Mouse (Mus musculus) cerebellum, postnatal 10 days (tissue): ENCODE measurements around the gene Hipk1.

Source experiments
- DNase-seq, 2 experiments: peaks; one replicate each; pipeline ENCODE4 v3.0.0; 2021; ENCODE audit warnings: mixed read lengths in 2 of 2

Gene Hipk1

GRCm38 (mm10) chr3:103745001-103745770, 46.2 kb downstream of the Hipk1 start:
- DNase-seq = no peak

DNA sequence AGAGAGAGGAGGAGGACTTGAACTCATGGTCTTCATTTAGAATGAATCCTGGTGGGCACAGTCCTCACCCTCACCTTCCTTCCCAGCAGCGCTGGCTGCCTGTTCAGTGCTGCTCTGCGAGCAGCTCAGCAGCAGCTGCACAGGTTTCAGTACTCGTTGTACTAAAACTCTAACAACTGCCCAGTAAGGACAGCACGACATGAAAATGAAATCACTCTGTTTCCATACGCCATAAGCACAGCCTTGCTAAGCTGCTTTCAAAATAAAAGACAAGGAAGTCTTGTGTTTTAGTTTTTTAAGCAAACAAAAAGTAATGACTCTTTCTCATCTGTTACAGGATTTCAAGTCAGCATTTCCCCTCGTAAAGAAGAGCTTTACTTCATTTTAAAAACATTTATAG, 48.2 kb downstream of the Hipk1 start:
- DNase-seq = no peak

- no peak for DNase-seq
Measured at GRCm38 (mm10) chr3:103740342-103740741, 51.0 kb downstream of the Hipk1 start.

GRCm38 (mm10) chr3:103739329-103739728, 52.0 kb downstream of the Hipk1 start, which contains the start of gene Gm10964:
Gene Gm10964, plus strand, starts transcription at chr3:103739366.
- DNase-seq = no peak

DNA sequence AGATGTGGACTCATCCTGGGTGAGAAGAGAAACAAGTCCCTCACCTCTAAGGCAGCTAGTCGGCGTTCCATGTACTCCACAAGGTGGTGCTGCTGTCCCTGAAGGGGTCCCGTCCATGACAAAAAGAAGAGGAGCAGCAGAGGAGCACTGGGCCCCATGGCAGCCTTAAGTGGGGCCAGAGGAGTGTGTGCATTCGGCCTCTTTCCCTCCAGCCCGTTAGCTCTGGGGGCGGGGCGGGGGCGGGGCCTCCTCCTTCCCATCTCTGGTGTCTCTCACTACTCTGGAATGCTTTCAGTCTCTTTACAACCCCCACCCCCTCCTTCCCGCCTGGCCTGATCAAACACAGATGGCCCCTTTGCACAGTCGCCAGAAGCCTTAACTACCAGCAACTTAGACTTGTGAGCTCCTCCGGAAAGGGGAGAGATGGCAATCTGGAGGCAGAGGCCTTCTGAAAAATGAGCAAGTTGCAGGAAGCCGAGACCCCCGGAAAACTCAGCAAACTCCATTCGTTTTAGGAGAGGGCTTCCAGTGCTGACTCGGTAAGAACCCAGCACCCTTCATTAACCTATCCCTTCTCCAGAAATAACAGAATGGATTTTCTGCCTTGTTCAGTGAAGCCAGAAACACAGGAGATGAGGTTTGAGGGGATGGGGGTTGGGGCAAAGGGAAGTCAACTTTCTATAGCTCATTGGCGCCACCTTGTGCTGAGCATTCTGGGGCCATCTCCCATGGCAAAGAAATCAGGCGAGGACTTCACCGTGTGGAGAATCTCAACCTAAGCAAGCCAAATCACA, 53.4 kb downstream of the Hipk1 start, which contains the start of gene Olfml3:
Gene Olfml3, minus strand, starts transcription at position 224 of the 794 bp plus-strand sequence.
- peak; percentile 97 to 99 for DNase-seq

- peak; percentile 76 to 79 for DNase-seq
Measured at GRCm38 (mm10) chr3:103737061-103737754, 54.2 kb downstream of the Hipk1 start.

GRCm38 (mm10) chr3:103735776-103736600, 55.4 kb downstream of the Hipk1 start:
- peak in 1 of 2 experiments; percentile 30 for DNase-seq

- DNase-seq = peak in 1 of 2 experiments; percentile 28
Measured at GRCm38 (mm10) chr3:103734696-103735519, 56.5 kb downstream of the Hipk1 start.

DNA sequence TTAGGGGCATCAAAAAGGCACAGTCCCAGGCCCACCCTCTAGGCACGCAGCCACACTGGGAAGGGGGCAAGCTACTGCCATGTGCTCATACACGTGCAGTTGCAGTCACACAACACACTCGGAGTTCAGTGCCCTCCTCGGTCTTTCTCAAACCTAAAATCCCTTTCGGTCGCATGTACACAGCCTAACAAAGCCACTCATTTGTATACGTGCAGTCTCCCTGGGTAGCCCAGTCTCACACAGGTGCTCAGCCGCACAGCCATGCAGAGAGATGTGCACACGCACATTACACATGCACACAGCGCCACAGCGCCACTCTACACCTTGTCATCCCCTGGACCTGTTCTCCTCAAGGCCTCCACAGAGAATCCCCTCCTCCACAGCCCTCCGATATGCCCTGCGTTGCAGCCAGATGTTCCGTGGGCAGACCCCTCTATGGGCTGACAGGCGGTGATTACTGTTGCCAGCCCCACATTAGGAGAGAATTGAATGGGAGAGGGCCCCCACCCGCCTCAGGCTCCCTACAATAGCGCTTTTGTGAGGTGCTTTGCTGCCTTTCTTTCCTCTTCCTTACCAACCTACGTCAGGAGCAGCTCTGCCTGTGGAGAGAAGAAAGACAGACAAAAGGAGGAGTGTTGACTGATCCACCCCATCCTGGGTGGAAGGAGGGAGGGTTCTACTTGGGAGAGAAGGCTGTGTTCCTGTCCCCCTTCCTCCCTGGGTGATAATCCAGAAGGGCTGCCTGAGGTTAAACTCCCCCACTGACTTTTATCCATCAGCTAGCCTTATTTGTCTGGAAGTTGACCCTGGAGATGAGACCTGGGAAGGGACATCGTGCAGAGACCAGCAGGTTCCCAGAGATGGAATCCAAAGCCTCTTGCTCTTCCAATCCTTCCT, 57.3 kb downstream of the Hipk1 start:
- peak; percentile 40 to 46 for DNase-seq

DNA sequence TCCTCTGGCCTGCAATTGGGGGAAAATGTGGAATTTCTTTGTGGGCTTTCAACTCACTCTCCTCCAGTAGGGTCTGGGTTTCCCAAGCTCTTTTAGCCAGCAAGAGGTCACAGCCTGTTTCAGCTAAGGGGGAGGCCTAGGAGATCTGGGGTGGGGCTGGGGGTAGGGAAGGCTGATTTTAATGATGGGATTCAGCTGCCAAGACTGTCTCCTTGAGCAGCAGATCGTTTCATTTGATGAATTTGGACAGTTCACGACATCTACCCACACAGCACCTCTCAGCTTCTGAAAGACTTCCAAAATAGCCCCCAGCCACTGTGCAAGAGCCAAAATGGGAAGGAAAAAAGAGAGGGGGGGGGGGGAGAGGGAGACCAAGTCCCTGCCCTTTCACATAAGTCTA, 58.2 kb downstream of the Hipk1 start:
- DNase-seq = no peak

GRCm38 (mm10) chr3:103732116-103732515, 59.2 kb downstream of the Hipk1 start:
- DNase-seq = no peak

DNA sequence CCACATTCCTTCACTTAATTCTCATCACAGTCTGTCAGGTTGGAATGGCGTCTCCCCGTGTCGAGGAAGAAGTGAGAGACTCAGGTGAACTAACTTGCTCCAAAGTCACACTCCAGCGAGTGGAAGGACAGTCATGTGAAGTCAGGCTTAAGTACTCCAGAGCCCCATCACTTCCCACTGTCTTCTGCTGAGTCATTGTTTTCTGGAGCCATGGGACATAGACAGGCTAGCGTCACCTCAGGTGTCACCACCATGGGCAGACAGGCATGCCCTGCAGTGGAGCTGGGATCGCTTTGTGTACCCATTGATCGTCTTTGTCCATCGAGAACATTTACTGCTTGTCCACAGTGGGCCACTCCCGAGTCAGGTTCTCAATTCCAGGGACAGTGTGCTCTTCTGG, 61.5 kb downstream of the Hipk1 start:
- no peak for DNase-seq

DNA sequence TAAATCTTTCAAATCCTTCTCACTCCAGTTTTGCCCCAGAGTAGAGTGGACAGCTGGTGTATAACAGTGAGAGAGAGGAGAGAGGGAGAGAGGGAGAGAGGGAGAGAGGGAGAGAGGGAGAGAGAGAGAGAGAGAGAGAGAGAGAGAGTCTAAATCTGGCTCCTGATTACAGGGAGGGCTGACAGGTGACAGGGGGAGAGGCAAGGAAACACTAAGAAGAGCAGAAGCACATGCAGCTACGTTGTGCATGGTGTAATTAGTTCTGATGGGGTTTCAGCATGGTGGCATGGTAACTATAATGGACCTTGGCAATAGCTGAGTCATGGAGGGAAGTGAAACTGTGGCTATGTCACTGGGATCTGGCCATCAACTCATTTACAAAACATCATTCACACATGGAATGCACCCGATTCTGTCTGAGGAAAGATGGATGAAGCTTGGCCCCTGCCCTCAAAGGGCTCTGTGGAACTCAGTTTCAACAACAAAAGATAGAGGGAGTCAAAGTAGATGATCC, 63.5 kb downstream of the Hipk1 start:
- DNase-seq = no peak

GRCm38 (mm10) chr3:103726642-103727041, 64.7 kb downstream of the Hipk1 start:
- no peak for DNase-seq

DNA sequence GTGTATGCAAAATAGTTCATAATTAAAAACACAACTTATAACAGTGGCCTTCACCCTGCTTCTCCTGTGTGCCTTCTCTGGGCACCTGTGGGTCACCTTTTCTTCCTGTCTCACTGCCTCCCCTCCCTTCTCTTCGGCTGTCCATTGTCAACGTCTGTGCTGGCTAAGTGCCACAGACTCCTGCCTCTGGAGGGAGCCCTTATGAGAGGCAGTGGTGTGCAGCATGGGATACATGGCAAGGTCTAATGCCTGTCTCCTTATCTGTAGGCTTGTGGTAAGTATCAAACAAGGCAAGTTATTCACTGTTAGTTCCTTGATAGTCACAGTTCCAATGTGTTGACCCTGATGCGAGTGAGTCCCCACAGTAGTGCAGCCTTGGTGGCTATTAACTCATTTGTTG, 67.2 kb downstream of the Hipk1 start:
- no peak for DNase-seq

GRCm38 (mm10) chr3:103718728-103719127, 72.6 kb downstream of the Hipk1 start:
- no peak for DNase-seq

DNA sequence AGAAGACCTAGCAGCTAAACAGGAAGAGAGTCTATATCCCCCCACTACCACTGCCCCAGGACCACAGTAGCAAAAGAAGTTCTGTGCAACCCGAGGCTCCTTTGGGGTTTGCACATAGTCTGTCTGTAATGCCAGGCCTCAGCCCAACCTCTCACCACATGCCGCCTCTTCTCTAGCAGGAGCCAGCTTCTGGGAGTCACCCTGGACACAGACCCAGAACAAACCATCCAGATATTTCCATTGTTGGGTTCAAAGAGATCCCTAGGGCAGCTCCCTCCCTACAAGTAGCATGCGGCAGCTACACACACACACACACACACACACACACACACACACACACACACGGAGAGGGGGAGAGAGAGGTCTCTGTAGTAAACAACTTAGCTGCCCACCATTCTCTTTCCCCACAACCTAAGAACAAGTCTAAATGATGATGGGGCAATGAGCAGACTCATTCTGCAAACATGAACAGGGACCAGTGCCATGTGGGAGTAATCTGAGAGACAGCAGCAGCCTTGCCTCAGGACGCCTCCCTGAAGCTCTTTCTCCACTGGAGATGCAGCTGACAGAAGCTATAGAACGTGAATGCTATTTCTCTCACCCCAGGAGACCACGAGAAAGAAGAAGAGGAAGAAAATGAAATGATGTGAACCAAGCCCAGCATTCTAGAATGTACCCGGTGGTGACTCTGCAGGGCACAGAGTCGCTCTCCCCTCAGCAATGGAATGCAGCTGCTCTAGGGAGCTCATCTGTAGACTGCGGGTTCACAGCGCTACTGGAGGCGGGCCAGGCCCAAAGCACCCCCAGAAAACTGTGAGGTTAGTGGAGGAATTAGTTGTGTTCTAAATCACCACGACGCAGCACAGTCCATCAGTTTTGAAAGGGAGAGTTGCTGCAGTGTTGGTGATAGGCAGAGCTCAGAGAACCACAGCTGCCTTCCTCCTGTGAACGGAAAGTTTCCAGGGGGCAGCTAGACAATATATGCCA, 74.3 kb downstream of the Hipk1 start:
- DNase-seq = no peak

- peak; percentile 68 to 74 for DNase-seq
Measured at GRCm38 (mm10) chr3:103715762-103716693, 75.3 kb downstream of the Hipk1 start.
